Mouse (Mus musculus): ENCODE results near the gene Dcaf5. TPM values are rescaled to one million over a fixed set of nuclear protein-coding genes. Genes with fewer than 3 reads are reported as not detected.

The Dcaf5 gene
- polyA plus RNA-seq (2012; rRNA removed) = 97.1 and 102 TPM in 2 replicates

- no peaks in the 10 kb centered on the region for H3K27me3 ChIP-seq (ENCODE audit: control insufficient read depth, insufficient read depth, low read length)
Observed at GRCm38 (mm10) chr12:80436336-80436976, at the start of gene Dcaf5. TSS of gene Dcaf5 (minus strand) at chr12:80436601.

GRCm38 (mm10) chr12:80483397-80483796, 47.0 kb upstream of the Dcaf5 start:
- H3K4me1 ChIP-seq (ENCODE audit: control insufficient read depth, insufficient read depth, low read length) = no peaks in the 10 kb centered on the region
- H3K27ac ChIP-seq (ENCODE audit: control insufficient read depth, insufficient read depth, low read depth, low read length) = no peak overlapping the region
- TF ChIP-seq POLR2A (IDR thresholded peaks at IDR 0.05; ENCODE audit: control insufficient read depth, low read depth, low read length) (no peak), CTCF (IDR thresholded peaks at IDR 0.05; ENCODE audit: control insufficient read depth, insufficient read depth, insufficient replicate concordance, low read depth, low read length) (peak; percentile 11; the same call in 1 of the 2 replicates)
- H3K27me3 ChIP-seq (ENCODE audit: control insufficient read depth, insufficient read depth, low read length) = no peaks in the 10 kb centered on the region
- no peak overlapping the region for H3K4me3 ChIP-seq (ENCODE audit: control insufficient read depth, low read depth, low read length)
- peaks cover 2% of the 10 kb centered on the region; the same call in 1 of the 2 replicates for H3K36me3 ChIP-seq (ENCODE audit: control insufficient read depth, insufficient read depth, low read length)

More at GRCm38 (mm10) chr12:80436336-80436976, at the start of gene Dcaf5:
- Histone ChIP-seq H3K27ac (ENCODE audit: control insufficient read depth, insufficient read depth, low read depth, low read length) (peak within 1 kb of the TSS; percentile 99), H3K4me1 (ENCODE audit: control insufficient read depth, insufficient read depth, low read length) (peaks cover 3% of the 10 kb centered on the region), H3K4me3 (ENCODE audit: control insufficient read depth, low read depth, low read length) (peak within 1 kb of the TSS; percentile 100), H3K36me3 (ENCODE audit: control insufficient read depth, insufficient read depth, low read length) (no peaks in the 10 kb centered on the region)
- TF ChIP-seq CTCF (IDR thresholded peaks at IDR 0.05; ENCODE audit: control insufficient read depth, insufficient read depth, insufficient replicate concordance, low read depth, low read length) (no peak), POLR2A (IDR thresholded peaks at IDR 0.05; ENCODE audit: control insufficient read depth, low read depth, low read length) (peak; percentile 76)

GRCm38 (mm10) chr12:80479986-80480385, 43.6 kb upstream of the Dcaf5 start:
- TF ChIP-seq POLR2A (IDR thresholded peaks at IDR 0.05; ENCODE audit: control insufficient read depth, low read depth, low read length) (no peak), CTCF (IDR thresholded peaks at IDR 0.05; ENCODE audit: control insufficient read depth, insufficient read depth, insufficient replicate concordance, low read depth, low read length) (no peak)
- no peak overlapping the region for H3K27ac ChIP-seq (ENCODE audit: control insufficient read depth, insufficient read depth, low read depth, low read length)
- H3K4me1 ChIP-seq (ENCODE audit: control insufficient read depth, insufficient read depth, low read length) = no peaks in the 10 kb centered on the region
- H3K36me3 ChIP-seq (ENCODE audit: control insufficient read depth, insufficient read depth, low read length) = peaks cover under 1% of the 10 kb centered on the region; the same call in 1 of the 2 replicates
- H3K27me3 ChIP-seq (ENCODE audit: control insufficient read depth, insufficient read depth, low read length) = no peaks in the 10 kb centered on the region
- H3K4me3 ChIP-seq (ENCODE audit: control insufficient read depth, low read depth, low read length) = no peak overlapping the region

- no peaks in the 10 kb centered on the region for H3K27me3 ChIP-seq (ENCODE audit: control insufficient read depth, insufficient read depth, low read length)
- TF ChIP-seq POLR2A (IDR thresholded peaks at IDR 0.05; ENCODE audit: control insufficient read depth, low read depth, low read length) (no peak), CTCF (IDR thresholded peaks at IDR 0.05; ENCODE audit: control insufficient read depth, insufficient read depth, insufficient replicate concordance, low read depth, low read length) (no peak)
- H3K27ac ChIP-seq (ENCODE audit: control insufficient read depth, insufficient read depth, low read depth, low read length) = no peak overlapping the region
- no peak overlapping the region for H3K4me3 ChIP-seq (ENCODE audit: control insufficient read depth, low read depth, low read length)
- no peaks in the 10 kb centered on the region for H3K36me3 ChIP-seq (ENCODE audit: control insufficient read depth, insufficient read depth, low read length)
- H3K4me1 ChIP-seq (ENCODE audit: control insufficient read depth, insufficient read depth, low read length) = no peaks in the 10 kb centered on the region
Observed at GRCm38 (mm10) chr12:80473731-80474130, 37.3 kb upstream of the Dcaf5 start.

GRCm38 (mm10) chr12:80471926-80472325, 35.5 kb upstream of the Dcaf5 start:
- Histone ChIP-seq H3K4me1 (ENCODE audit: control insufficient read depth, insufficient read depth, low read length) (no peaks in the 10 kb centered on the region), H3K36me3 (ENCODE audit: control insufficient read depth, insufficient read depth, low read length) (no peaks in the 10 kb centered on the region), H3K27ac (ENCODE audit: control insufficient read depth, insufficient read depth, low read depth, low read length) (no peak overlapping the region), H3K27me3 (ENCODE audit: control insufficient read depth, insufficient read depth, low read length) (no peaks in the 10 kb centered on the region), H3K4me3 (ENCODE audit: control insufficient read depth, low read depth, low read length) (no peak overlapping the region)
- TF ChIP-seq POLR2A (IDR thresholded peaks at IDR 0.05; ENCODE audit: control insufficient read depth, low read depth, low read length) = no peak
- TF ChIP-seq CTCF (IDR thresholded peaks at IDR 0.05; ENCODE audit: control insufficient read depth, insufficient read depth, insufficient replicate concordance, low read depth, low read length) = no peak

GRCm38 (mm10) chr12:80470206-80470605, 33.8 kb upstream of the Dcaf5 start:
- H3K4me1 ChIP-seq (ENCODE audit: control insufficient read depth, insufficient read depth, low read length) = no peaks in the 10 kb centered on the region
- H3K27me3 ChIP-seq (ENCODE audit: control insufficient read depth, insufficient read depth, low read length) = no peaks in the 10 kb centered on the region
- no peak overlapping the region for H3K27ac ChIP-seq (ENCODE audit: control insufficient read depth, insufficient read depth, low read depth, low read length)
- no peaks in the 10 kb centered on the region for H3K36me3 ChIP-seq (ENCODE audit: control insufficient read depth, insufficient read depth, low read length)
- no peak for TF ChIP-seq POLR2A (IDR thresholded peaks at IDR 0.05; ENCODE audit: control insufficient read depth, low read depth, low read length)
- no peak for TF ChIP-seq CTCF (IDR thresholded peaks at IDR 0.05; ENCODE audit: control insufficient read depth, insufficient read depth, insufficient replicate concordance, low read depth, low read length)
- H3K4me3 ChIP-seq (ENCODE audit: control insufficient read depth, low read depth, low read length) = no peak overlapping the region

- Histone ChIP-seq H3K27me3 (ENCODE audit: control insufficient read depth, insufficient read depth, low read length) (no peaks in the 10 kb centered on the region), H3K4me3 (ENCODE audit: control insufficient read depth, low read depth, low read length) (peak overlapping the region; percentile 99), H3K36me3 (ENCODE audit: control insufficient read depth, insufficient read depth, low read length) (no peaks in the 10 kb centered on the region), H3K27ac (ENCODE audit: control insufficient read depth, insufficient read depth, low read depth, low read length) (peak overlapping the region; percentile 97), H3K4me1 (ENCODE audit: control insufficient read depth, insufficient read depth, low read length) (peaks cover 3% of the 10 kb centered on the region; the same call in 1 of the 2 replicates)
- TF ChIP-seq CTCF (IDR thresholded peaks at IDR 0.05; ENCODE audit: control insufficient read depth, insufficient read depth, insufficient replicate concordance, low read depth, low read length) = no peak
- TF ChIP-seq POLR2A (IDR thresholded peaks at IDR 0.05; ENCODE audit: control insufficient read depth, low read depth, low read length) = no peak
Observed at GRCm38 (mm10) chr12:80463666-80464269, 27.4 kb upstream of the Dcaf5 start.
